Mouse (Mus musculus) cerebellum, adult 11 months (tissue): ENCODE results near the gene Aurkc.
A peak's percentile ranks its signal among the peaks of the same experiment; 100 is the strongest.
"Not testable (repeated sequence)": the region's sequence is repeated elsewhere in the genome, so short reads cannot be mapped to it uniquely, and the experiment has no call there.

Experiments used
- DNase-seq: peaks from one replicate; pipeline ENCODE4 v3.0.0; 2022

The Aurkc gene

DNA sequence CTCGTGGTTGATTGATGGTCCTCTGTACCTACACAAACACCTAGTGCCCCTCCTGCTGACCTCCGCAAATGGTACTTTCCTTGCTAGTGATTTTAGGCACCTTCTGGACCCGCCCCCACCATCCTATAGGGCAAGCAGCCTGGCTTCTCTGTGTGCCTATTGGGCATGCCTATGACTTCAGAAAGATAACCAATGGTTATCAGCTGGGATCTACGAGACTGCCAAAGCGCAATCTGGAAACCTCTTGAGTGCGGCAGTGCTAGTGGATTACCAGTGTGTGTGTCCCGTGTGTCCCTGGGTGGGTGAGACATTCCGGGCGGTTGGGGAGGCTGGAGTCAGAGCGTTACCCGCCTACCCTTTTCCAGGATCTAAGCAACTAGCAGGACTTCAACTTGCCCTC lies at the start of gene Aurkc:
Gene Aurkc, plus strand, starts transcription at position 50 of the 400 bp plus-strand sequence.
- not testable (repeated sequence) for DNase-seq

GRCm38 (mm10) chr7:6948061-6948460 lies 47.0 kb upstream of the Aurkc start:
- DNase-seq: peak; percentile 35

DNA sequence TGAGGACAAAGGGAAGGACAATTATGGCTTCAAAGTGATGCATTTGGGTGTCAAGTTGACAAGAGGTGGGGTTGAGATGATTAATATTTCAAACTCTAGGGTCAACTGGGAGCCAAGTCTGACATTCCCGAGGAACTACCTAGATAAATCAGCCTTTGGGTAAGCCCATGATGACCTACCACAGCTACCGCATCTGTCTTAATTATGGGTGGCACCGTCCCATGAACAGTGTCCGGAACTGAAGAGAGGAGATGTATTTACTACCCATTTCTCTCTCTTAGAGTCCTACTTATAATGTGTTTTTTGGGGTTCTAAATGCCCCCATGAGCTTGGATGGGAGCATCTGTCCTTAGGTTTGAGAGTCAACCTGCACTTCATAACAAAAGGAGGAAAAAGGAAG lies 38.5 kb upstream of the Aurkc start:
- DNase-seq: no peak

DNA sequence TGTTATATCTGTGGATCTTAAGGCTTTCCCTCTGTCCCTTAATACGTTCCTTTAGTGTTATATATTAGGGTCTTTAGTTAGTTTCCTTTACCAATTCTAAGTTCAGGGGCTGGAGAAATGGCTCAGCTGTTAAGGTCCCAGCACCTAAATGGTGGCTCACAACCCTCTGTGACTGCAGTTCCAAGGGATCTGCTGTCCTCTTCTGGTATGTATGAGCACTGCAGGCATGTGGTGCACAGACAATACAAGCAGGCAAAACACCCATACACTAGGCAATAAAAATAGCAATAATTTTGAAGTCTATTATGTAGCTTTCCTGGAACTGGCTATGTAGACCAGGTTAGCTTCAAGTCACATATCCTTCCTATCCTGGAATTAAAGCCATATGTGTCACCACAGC lies 36.5 kb upstream of the Aurkc start:
- DNase-seq: no peak

- no peak for DNase-seq
Observed at GRCm38 (mm10) chr7:6973566-6973965, 21.5 kb upstream of the Aurkc start.

GRCm38 (mm10) chr7:6976890-6977289 lies 18.2 kb upstream of the Aurkc start:
- DNase-seq: no peak

DNA sequence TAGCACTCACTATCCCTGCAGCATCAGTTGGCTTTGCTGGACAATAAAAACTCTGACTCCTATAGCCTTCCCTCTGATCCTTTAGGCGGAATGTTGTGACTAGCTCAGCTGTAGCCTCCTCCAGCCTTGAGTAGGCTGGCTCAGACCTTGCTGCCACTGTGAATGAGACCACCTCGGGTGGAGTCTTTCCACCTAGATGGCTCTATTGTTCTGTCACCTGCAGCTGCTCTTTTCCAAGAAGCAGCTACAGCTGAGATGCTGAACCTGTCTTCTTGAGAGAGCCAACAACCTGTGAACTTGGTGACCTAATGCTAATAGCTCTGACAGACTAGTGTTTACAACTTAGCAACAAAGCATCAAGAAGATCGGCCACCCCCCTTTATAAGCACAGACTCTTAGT lies 3.8 kb downstream of the Aurkc start:
- not testable (repeated sequence) for DNase-seq

GRCm38 (mm10) chr7:7005441-7005840 lies 10.3 kb downstream of the Aurkc start:
- not testable (repeated sequence) for DNase-seq

- no peak for DNase-seq
Observed at GRCm38 (mm10) chr7:7027445-7027844, 32.3 kb downstream of the Aurkc start.

- not testable (repeated sequence) for DNase-seq
Observed at GRCm38 (mm10) chr7:7049659-7050320, 54.7 kb downstream of the Aurkc start.
